Mouse (Mus musculus) midbrain, embryonic 16.5 days (tissue): ENCODE measurements at regions not wholly inside any gene's neighbourhood (a gene's known extent, or its start where the extent isn't known, plus 50 kb on each side); places are given as distances from the start of the nearest gene placed in this dataset.
A peak's percentile ranks its signal among the peaks of the same experiment; 100 is the strongest.

Experiments used
- ATAC-seq: fragments of 200-750 bp; cut with Nextera tagmentation; 2 replicates; pipeline ENCODE4 v1.8.0; 2017; ENCODE audit warnings: moderate TSS enrichment
- H3K27ac ChIP-seq: fragments of 300-500 bp; sonication (generic); 2 replicates; pipeline ENCODE4 v1.5.1; 2014; ENCODE audit warnings: mild to moderate bottlenecking, low read length, mixed read lengths
- H3K27me3 ChIP-seq: fragments of 300-500 bp; sonication (generic); 2 replicates; pipeline ENCODE4 v1.6.1; 2014; ENCODE audit warnings: low read depth, low read length, mixed read lengths; ENCODE audit not compliant: control insufficient read depth, insufficient read depth
- H3K36me3 ChIP-seq: fragments of 300-500 bp; sonication (generic); 2 replicates; pipeline ENCODE4 v1.6.1; 2014; ENCODE audit warnings: mild to moderate bottlenecking, low read length, moderate library complexity, mixed read lengths; ENCODE audit not compliant: control insufficient read depth, insufficient read depth
- H3K4me1 ChIP-seq: fragments of 300-500 bp; sonication (generic); 2 replicates; pipeline ENCODE4 v1.6.1; 2014; ENCODE audit warnings: mild to moderate bottlenecking, low read length, mixed read lengths; ENCODE audit not compliant: control insufficient read depth, insufficient read depth
- H3K4me2 ChIP-seq: fragments of 300-500 bp; sonication (generic); 2 replicates; pipeline ENCODE4 v1.6.1; 2014; ENCODE audit warnings: mild to moderate bottlenecking, low read length, mixed read lengths
- H3K4me3 ChIP-seq: fragments of 300-500 bp; sonication (generic); 2 replicates; pipeline ENCODE4 v1.5.1; 2014; ENCODE audit warnings: low read depth, mild to moderate bottlenecking, low read length, moderate library complexity, mixed read lengths
- H3K9ac ChIP-seq: fragments of 300-500 bp; sonication (generic); 2 replicates; pipeline ENCODE4 v1.6.1; 2014; ENCODE audit warnings: low read depth, low read length, mixed read lengths
- H3K9me3 ChIP-seq: fragments of 300-500 bp; sonication (generic); replicated peaks from 2 replicates; pipeline ENCODE4 v1.6.1; 2014; ENCODE audit warnings: mild to moderate bottlenecking, low read length, mixed read lengths; ENCODE audit not compliant: control insufficient read depth, poor library complexity, severe bottlenecking
- WGBS: fragments of 180-500 bp; shearing (Covaris S2); extraction: QIAGEN DNeasy Blood & Tissue Kit; methylation state at CpG from one replicate; pipeline ENCODE4 v1.1.7; 2014; 5-methylcytosine and 5-hydroxymethylcytosine counted together

DNA sequence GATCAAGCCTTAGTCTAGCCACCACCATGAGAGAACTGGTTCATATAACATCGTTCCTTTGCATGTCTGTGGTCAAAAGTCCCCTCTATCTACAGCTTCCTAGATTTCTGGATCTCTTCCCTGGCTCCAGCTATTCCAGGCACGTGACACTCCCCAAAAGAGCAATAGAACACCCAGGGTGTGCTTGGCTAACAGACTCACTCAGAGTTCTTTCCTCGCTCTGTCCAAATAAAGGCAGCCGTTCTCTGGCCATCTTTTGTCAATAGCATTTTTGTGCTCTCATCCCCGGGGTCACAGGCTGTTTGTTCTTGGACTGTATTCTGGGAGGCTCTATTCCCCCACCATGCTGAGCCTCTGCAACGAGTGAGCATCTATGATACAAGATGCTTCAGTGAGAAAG is 87.3 kb upstream of the Nckap5 start:
- Histone ChIP-seq H3K36me3 (no peaks in the 10 kb centered on the region), H3K9me3 (no peaks in the 10 kb centered on the region), H3K27ac (no peak overlapping the region), H3K4me2 (no peak overlapping the region; the same call in 1 of the 2 replicates), H3K9ac (no peak overlapping the region), H3K4me3 (no peak overlapping the region), H3K27me3 (no peaks in the 10 kb centered on the region; the same call in 1 of the 2 replicates), H3K4me1 (no peaks in the 10 kb centered on the region)
- ATAC-seq, result peak; percentile 36; the same call in 1 of the 2 replicates
- WGBS, result 31% methylated on average over 6 of the region's 6 CpGs

DNA sequence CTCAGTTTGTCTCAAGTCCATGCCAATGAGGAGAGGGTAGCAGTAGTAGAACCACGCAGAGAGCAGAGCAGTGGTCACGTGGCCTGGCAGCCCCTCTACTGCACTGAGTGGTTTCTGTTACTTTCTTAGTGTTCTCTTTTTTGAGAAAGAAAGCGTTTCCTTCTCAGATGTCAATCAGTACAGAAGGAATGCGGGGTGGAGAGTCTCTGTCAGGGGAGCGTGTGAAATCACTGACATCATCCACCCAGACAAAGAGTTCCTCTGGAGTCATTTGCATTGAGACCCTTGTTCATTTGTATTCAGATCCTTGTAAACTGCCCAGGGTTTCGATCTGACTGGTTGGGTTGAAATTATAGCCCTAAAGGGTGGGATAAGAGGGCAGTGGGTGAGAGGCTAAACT is 85.8 kb upstream of the Nckap5 start:
- H3K4me1 ChIP-seq, result no peaks in the 10 kb centered on the region
- no peaks in the 10 kb centered on the region for H3K36me3 ChIP-seq
- H3K27ac ChIP-seq, result no peak overlapping the region
- ATAC-seq, result 0 out of 2 replicates have a peak, but pooled peaks have one; percentile 28
- 16% methylated on average over 6 of the region's 6 CpGs for WGBS
- H3K9ac ChIP-seq, result no peak overlapping the region
- no peaks in the 10 kb centered on the region for H3K9me3 ChIP-seq
- H3K4me2 ChIP-seq, result no peak overlapping the region
- H3K4me3 ChIP-seq, result no peak overlapping the region
- H3K27me3 ChIP-seq, result no peaks in the 10 kb centered on the region; the same call in 1 of the 2 replicates

- H3K27ac ChIP-seq, result no peak overlapping the region
- H3K4me2 ChIP-seq, result no peak overlapping the region
- no peaks in the 10 kb centered on the region; the same call in 1 of the 2 replicates for H3K27me3 ChIP-seq
- no peaks in the 10 kb centered on the region for H3K9me3 ChIP-seq
- no peaks in the 10 kb centered on the region for H3K4me1 ChIP-seq
- 65% methylated on average over 12 of the region's 12 CpGs for WGBS
- ATAC-seq, result no peak
- H3K36me3 ChIP-seq, result no peaks in the 10 kb centered on the region
- no peak overlapping the region for H3K4me3 ChIP-seq
- no peak overlapping the region for H3K9ac ChIP-seq
Measured at GRCm38 (mm10) chr1:126911277-126912060, 80.9 kb upstream of the Nckap5 start.

DNA sequence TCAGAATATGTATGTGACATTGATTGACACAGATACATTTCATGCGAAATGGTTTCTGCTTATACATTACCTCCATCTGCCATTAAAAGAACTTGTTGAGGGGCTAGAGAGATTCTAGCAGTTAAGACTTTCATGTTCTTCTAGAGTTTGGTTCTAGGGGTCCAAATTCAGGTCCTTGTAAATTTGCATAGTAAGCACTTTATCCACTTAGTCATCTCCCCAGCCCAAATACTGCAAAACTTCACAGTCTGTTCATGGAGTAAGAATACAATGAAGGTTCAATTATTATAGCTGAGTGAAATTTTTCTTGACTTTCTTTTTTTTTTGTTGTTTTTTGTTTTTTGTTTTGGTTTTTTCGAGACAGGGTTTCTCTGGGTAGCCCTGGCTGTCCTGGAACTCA is 76.8 kb upstream of the Nckap5 start:
- Histone ChIP-seq H3K27me3 (no peaks in the 10 kb centered on the region), H3K27ac (no peak overlapping the region), H3K4me3 (no peak overlapping the region), H3K4me2 (no peak overlapping the region), H3K4me1 (no peaks in the 10 kb centered on the region), H3K9me3 (no peaks in the 10 kb centered on the region), H3K9ac (no peak overlapping the region), H3K36me3 (no peaks in the 10 kb centered on the region)
- 78% methylated on average over 2 of the region's 2 CpGs for WGBS
- no peak for ATAC-seq

DNA sequence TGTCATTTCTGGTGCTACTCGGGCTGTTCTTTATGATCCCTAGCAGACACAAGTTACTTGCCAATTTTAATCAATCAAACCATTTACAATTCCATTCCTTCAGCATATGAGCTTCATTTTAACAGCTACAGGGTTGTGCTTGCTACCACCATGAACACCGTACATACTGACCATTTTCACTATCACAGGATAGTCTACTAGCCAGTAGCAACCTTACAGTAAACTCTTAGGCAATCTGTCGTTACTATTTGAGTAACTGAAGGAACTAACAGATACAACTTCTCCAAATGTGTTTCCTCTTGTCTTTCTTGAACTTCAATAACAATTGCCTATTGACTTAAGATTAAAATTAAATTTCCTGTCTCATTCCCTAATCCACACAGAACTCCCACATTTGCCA is 67.9 kb upstream of the Nckap5 start:
- no peaks in the 10 kb centered on the region for H3K36me3 ChIP-seq
- WGBS, result 90% methylated on average over 3 of the region's 3 CpGs

GRCm38 (mm10) chr1:126896895-126897294 is 66.3 kb upstream of the Nckap5 start:
- Histone ChIP-seq H3K9me3 (no peaks in the 10 kb centered on the region), H3K4me1 (peaks cover 3% of the 10 kb centered on the region; the same call in 1 of the 2 replicates), H3K27ac (no peak overlapping the region), H3K9ac (no peak overlapping the region), H3K27me3 (no peaks in the 10 kb centered on the region), H3K4me3 (no peak overlapping the region), H3K36me3 (no peaks in the 10 kb centered on the region), H3K4me2 (no peak overlapping the region)
- no peak for ATAC-seq
- 57% methylated on average over 4 of the region's 4 CpGs for whole genome bisulfite sequencing

More for the DNA sequence above, 67.9 kb upstream of the Nckap5 start:
- Histone ChIP-seq H3K27ac (no peak overlapping the region), H3K4me2 (no peak overlapping the region), H3K9ac (no peak overlapping the region), H3K27me3 (no peaks in the 10 kb centered on the region), H3K4me1 (peaks cover 3% of the 10 kb centered on the region; the same call in 1 of the 2 replicates), H3K4me3 (no peak overlapping the region), H3K9me3 (no peaks in the 10 kb centered on the region)
- ATAC-seq, result no peak

DNA sequence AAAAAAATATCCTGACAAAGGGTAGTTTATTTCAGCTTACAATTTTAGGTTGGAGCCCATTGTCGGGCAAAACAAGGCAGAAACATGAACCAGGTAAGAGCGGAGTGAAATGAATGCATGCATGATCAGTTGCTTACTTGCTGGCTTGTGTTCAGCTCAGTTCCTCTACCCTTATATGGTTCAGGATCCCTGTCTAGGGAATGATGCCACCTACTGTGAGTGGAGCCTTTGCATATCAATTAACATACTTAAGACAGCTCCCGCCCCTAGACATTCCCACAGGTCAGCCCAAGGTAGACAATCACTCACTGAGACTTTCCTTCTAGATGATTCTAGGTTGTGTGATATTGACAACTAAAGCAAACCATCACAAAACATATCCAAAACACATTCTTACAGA is 50.2 kb upstream of the Nckap5 start:
- Histone ChIP-seq H3K27me3 (no peaks in the 10 kb centered on the region), H3K9ac (no peak overlapping the region), H3K9me3 (no peaks in the 10 kb centered on the region), H3K36me3 (no peaks in the 10 kb centered on the region), H3K4me2 (no peak overlapping the region), H3K4me3 (no peak overlapping the region), H3K27ac (no peak overlapping the region), H3K4me1 (no peaks in the 10 kb centered on the region)
- no peak for ATAC-seq
- 94% methylated on average over 3 of the region's 3 CpGs for WGBS
